Mouse (Mus musculus) spleen, postnatal 36 days (tissue): ENCODE measurements at regions not wholly inside any gene's neighbourhood (a gene's known extent, or its start where the extent isn't known, plus 50 kb on each side); places are given as distances from the start of the nearest gene placed in this dataset.

Source experiments
- DNase-seq, 2 experiments: peaks; one replicate each; pipeline ENCODE4 v3.0.0; 2022; ENCODE audit warnings: low spot score in 2 of 2, mixed read lengths in 1 of 2

- no peak for DNase-seq
Observed at GRCm38 (mm10) chr1:79917426-79918150, 56.6 kb upstream of the Serpine2 start.
